Mouse (Mus musculus): ENCODE results near the gene Nkx2-2. TPM values are rescaled to one million over a fixed set of nuclear protein-coding genes. Genes with fewer than 3 reads are reported as not detected.
"Not testable (repeated sequence)": the region's sequence is repeated elsewhere in the genome, so short reads cannot be mapped to it uniquely, and the experiment has no call there.

The Nkx2-2 gene
- total RNA-seq, 4 experiments from 2014 or later: not detected

GRCm38 (mm10) chr2:147181926-147182708 lies 11.9 kb downstream of the Nkx2-2 start:
- no peak for DNase-seq (ENCODE audit: low spot score)

DNA sequence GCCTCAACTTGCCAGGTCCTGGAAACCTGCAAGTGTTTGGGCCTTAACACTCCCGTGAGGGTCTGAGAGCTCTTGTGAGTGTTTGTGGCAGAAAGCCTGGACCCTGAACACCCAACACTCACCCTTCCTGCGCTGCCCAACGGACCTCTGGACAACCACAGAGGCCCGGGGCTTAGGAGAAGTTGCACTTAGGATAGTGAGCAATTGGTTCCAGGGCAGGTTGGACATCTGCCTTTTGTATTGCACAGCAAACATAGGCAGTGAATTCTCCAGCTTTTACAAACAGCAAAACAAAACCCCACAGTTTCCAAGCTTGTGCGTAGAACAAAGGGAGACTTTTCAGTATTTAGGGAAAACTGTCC lies 12.8 kb downstream of the Nkx2-2 start:
- DNase-seq (ENCODE audit: low spot score): no peak

DNA sequence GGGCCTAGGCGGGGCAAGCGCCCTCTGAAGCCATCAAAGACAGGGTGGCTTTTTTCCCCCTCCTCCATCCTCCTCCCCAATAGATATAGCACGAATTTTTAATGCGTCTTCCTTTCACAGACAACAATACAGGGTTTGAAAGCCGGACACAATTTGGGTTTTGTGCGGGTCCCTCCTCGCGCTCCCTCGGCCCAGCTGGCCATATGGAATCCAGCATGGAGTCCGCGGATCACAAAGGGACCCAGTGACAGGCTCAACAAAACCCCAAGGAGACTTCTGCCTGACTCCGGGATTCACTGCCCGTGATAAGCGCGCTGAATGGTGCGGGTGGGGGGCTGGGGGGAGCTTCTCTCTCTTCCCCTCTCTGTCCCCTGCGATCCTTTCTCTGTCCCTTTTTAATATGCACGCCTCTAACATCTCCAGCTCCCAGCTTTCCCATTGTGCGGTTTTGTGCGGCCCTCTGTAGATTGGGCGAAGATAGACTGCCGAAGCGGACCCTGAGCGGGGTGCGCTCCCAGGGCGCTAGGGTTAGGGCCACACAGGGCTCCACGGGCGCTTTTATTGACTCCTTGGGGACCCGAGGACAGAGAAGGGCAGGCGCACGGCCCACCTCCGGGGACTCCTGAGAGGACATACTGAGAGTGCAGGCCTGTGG lies 13.3 kb downstream of the Nkx2-2 start:
- no peak for DNase-seq (ENCODE audit: low spot score)

- peak; percentile 40 for DNase-seq (ENCODE audit: low spot score)
These were observed 15.7 kb downstream of the Nkx2-2 start for GRCm38 (mm10) chr2:147178091-147179059.

- peak; percentile 86 for DNase-seq (ENCODE audit: low spot score)
These were observed 16.4 kb downstream of the Nkx2-2 start for GRCm38 (mm10) chr2:147177672-147178071.

DNA sequence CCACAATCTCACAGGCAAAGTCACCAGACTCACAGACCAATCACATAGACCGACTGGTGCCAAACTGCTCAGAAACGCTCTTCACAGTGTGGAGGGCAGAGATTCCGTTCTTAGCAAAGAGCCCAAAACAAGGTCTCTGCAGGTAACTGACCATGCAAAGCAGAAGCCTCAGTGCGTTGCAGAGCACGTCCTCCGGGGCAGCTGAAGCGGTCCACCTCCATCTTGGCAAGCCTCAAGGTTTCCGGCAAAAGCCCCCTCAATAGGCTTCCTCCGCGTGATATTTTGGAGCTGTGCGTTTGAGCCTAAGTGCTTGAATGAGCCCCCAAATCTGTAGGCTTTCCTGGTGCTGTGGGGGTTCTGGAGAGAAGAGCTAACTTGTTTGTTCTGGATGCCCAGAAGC lies 18.7 kb downstream of the Nkx2-2 start:
- DNase-seq (ENCODE audit: low spot score): no peak

GRCm38 (mm10) chr2:147173751-147174150 lies 20.3 kb downstream of the Nkx2-2 start:
- DNase-seq (ENCODE audit: low spot score): no peak

DNA sequence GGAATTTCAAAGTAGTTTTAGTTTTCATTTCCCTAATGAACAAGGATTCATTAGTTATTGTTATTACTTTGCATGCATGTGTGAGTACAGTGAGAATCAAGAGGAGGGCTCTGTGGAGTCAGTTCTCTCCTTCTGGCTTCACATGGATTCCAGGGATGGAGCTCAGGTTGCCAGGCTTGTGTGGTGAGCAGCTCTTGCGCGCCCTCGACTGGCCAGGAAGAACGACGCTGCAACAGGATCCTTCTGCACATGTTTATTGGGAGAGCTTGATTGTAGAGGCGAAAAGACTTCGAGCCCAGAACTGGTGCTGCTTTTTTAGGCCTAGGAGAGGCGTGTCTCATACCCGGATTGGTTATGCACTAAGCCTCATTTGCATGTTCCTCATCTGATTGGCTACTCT lies 23.5 kb downstream of the Nkx2-2 start:
- DNase-seq (ENCODE audit: low spot score): not testable (repeated sequence)

DNA sequence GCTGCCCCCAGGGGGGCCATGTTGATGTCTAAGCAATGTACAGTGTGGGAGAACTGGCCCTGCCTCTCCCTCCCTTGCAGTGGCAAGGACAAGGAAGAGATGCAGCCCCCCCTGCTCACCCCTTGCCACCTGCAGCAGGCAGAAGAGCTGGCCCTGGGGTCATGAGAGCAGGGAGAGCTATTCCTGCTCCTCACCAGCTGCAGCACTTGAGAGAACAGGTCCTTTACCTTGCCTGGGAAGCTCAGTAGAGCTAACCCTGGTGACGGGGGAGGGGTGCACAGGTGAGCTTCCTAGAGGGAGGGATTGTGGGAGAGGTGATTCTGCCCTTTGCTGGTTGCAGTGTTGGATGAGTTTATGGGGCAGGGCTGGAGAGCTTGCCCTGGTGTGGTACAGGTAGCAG lies 28.2 kb downstream of the Nkx2-2 start:
- DNase-seq (ENCODE audit: low spot score): no peak

GRCm38 (mm10) chr2:147165376-147165775 lies 28.7 kb downstream of the Nkx2-2 start:
- no peak for DNase-seq (ENCODE audit: low spot score)

- DNase-seq (ENCODE audit: low spot score): no peak
These were observed 41.5 kb downstream of the Nkx2-2 start for GRCm38 (mm10) chr2:147152543-147152942.

Other genes with a start within 250 kb of the Nkx2-2 start
- gene Xrn2, start 181.2 kb downstream of the Nkx2-2 start, total RNA-seq (2022): 10 to 100 TPM; 20.7 to 28.7 (median 25.9) TPM
- not detected for gene Nkx2-4, start 108.8 kb downstream of the Nkx2-2 start, total RNA-seq (2022)
- gene Pax1, start 167.7 kb upstream of the Nkx2-2 start, total RNA-seq (2022): not detected

Data from heart, adult 8-10 months (tissue).